Mouse (Mus musculus): Measurements from ENCODE around the gene Myom3. TPM values are rescaled to one million over a fixed set of nuclear protein-coding genes. Genes with fewer than 3 reads are reported as not detected.

The Myom3 gene
- total and polyA plus RNA-seq, 3 experiments = 0.61 to 1.5 (median 1.4) TPM

DNA sequence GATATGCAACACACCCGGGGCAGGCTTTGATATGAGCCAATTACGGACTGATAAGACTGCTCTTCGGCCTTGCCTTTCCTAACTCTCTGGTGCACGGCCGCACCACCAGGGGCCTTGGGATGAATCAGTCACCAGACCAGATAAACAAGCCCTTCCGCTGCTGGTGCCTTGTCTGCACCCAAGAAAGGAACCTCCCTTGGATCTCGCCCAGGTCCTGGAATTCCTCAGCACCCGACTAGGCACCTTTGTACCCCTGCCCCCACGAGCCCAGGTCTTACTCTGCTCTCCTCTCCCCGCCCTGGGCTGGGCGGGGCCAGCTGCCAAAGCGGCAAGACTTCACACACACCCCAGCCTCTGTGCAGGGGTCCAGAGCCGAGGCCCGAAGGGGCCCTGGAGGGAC lies 31.7 kb upstream of the Myom3 start, which contains the start of gene Il22ra1:
Gene Il22ra1 (plus strand): TSS at position 356 of the 400 bp plus-strand sequence.
- H3K4me3 ChIP-seq = no peak within 1 kb of the TSS
- H3K79me2 ChIP-seq (replicated peaks; ENCODE audit: control insufficient read depth, insufficient read depth, low read length) = no peaks in the 10 kb centered on the region
- TF ChIP-seq POLR2A (IDR thresholded peaks at IDR 0.05; ENCODE audit: insufficient read depth, low read depth, low read length) = no peak
- no peak for TF ChIP-seq EP300 (IDR thresholded peaks at IDR 0.05; ENCODE audit: insufficient read depth, low read depth, low read length)
- no peak for TF ChIP-seq CTCF (IDR thresholded peaks at IDR 0.05)
- H3K9ac ChIP-seq (ENCODE audit: low read depth, low read length) = no peak within 1 kb of the TSS
- 16% methylated on average over 14 of the region's 14 CpGs for WGBS
- no peaks in the 10 kb centered on the region for H3K36me3 ChIP-seq (ENCODE audit: control insufficient read depth, insufficient read depth, low read length)
- no peak within 1 kb of the TSS for H3K27ac ChIP-seq
- H3K4me1 ChIP-seq (ENCODE audit: control insufficient read depth, insufficient read depth, low read length) = no peaks in the 10 kb centered on the region
- intact Hi-C loops (cut with DNase I) = no loop called here
- DNase-seq = no peak
- H3K27me3 ChIP-seq (ENCODE audit: control insufficient read depth, insufficient read depth, low read length) = no peaks in the 10 kb centered on the region

DNA sequence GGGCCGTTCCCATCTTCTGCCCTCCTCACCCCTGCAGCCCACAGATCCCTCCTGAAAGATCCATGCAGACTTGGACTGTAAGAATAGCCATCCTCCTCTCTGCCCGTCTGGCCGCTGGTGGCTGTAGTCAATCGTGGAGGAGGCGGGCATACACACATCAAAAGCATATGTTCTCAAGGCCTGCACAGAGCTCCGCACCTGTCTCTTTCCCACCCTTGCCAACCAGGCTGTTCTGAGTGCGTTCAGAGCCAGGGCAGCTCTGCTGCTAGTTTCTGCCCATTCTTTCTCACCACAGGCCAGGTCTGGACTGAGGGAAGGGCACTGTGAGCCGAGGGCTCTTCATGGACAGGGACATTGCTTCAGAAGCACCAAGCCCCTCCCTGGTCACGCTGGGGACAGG lies 29.3 kb upstream of the Myom3 start:
- no peaks in the 10 kb centered on the region for H3K79me2 ChIP-seq (replicated peaks; ENCODE audit: control insufficient read depth, insufficient read depth, low read length)
- no peaks in the 10 kb centered on the region for H3K36me3 ChIP-seq (ENCODE audit: control insufficient read depth, insufficient read depth, low read length)
- no peaks in the 10 kb centered on the region for H3K27me3 ChIP-seq (ENCODE audit: control insufficient read depth, insufficient read depth, low read length)
- TF ChIP-seq CTCF (IDR thresholded peaks at IDR 0.05) (no peak), EP300 (IDR thresholded peaks at IDR 0.05; ENCODE audit: insufficient read depth, low read depth, low read length) (no peak), POLR2A (IDR thresholded peaks at IDR 0.05; ENCODE audit: insufficient read depth, low read depth, low read length) (no peak)
- no peak overlapping the region for H3K4me3 ChIP-seq
- H3K4me1 ChIP-seq (ENCODE audit: control insufficient read depth, insufficient read depth, low read length) = no peaks in the 10 kb centered on the region
- DNase-seq = no peak
- intact Hi-C loops (cut with DNase I) = no loop called here
- 90% methylated on average over 9 of the region's 9 CpGs for WGBS
- H3K27ac ChIP-seq = no peak overlapping the region
- H3K9ac ChIP-seq (ENCODE audit: low read depth, low read length) = no peak overlapping the region

DNA sequence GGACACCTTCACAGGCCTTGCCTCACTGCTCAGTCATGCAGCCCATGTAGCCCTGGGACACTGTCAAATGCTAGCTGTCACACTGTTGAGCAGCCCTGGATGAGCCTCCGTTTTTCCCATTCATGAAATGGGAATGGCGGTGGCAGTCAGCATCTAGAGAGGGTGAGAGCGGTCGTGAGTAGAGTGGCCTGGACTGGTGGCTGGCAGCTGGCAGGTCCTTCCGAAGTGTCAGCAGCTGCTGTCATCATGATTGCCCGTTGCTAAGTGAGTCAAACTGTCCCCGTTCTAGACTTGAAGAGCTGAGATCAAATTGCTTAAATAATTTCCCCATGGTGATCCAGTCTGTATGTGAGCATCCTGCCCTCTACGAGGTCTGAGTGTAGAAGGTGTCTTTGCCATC lies 28.6 kb upstream of the Myom3 start:
- TF ChIP-seq EP300 (IDR thresholded peaks at IDR 0.05; ENCODE audit: insufficient read depth, low read depth, low read length) = no peak
- TF ChIP-seq CTCF (IDR thresholded peaks at IDR 0.05) = no peak
- TF ChIP-seq POLR2A (IDR thresholded peaks at IDR 0.05; ENCODE audit: insufficient read depth, low read depth, low read length) = no peak
- no peaks in the 10 kb centered on the region for H3K36me3 ChIP-seq (ENCODE audit: control insufficient read depth, insufficient read depth, low read length)
- intact Hi-C loops (cut with DNase I) = no loop called here
- no peaks in the 10 kb centered on the region for H3K79me2 ChIP-seq (replicated peaks; ENCODE audit: control insufficient read depth, insufficient read depth, low read length)
- no peak for DNase-seq
- no peaks in the 10 kb centered on the region for H3K27me3 ChIP-seq (ENCODE audit: control insufficient read depth, insufficient read depth, low read length)
- no peak overlapping the region for H3K9ac ChIP-seq (ENCODE audit: low read depth, low read length)
- no peak overlapping the region for H3K4me3 ChIP-seq
- no peaks in the 10 kb centered on the region for H3K4me1 ChIP-seq (ENCODE audit: control insufficient read depth, insufficient read depth, low read length)
- WGBS = 55% methylated on average over 8 of the region's 8 CpGs
- no peak overlapping the region for H3K27ac ChIP-seq

DNA sequence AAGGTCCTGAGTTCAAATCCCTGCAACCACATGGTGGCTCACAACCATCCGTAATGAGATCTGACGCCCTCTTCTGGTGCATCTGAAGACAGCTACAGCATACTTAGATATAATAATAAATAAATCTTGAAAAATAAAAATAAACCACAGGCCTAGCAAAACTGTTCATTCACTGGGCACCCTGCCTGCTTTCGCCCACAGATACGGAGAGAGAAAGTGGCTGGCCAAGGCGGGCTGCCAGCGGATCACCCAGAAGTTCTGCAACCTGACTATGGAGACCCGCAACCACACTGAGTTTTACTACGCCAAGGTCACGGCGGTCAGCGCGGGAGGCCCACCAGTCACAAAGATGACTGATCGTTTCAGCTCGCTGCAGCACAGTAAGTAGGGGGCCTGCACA lies 25.6 kb upstream of the Myom3 start:
- Histone ChIP-seq H3K27me3 (ENCODE audit: control insufficient read depth, insufficient read depth, low read length) (no peaks in the 10 kb centered on the region), H3K27ac (no peak overlapping the region), H3K79me2 (replicated peaks; ENCODE audit: control insufficient read depth, insufficient read depth, low read length) (no peaks in the 10 kb centered on the region), H3K36me3 (ENCODE audit: control insufficient read depth, insufficient read depth, low read length) (no peaks in the 10 kb centered on the region), H3K9ac (ENCODE audit: low read depth, low read length) (no peak overlapping the region), H3K4me3 (no peak overlapping the region), H3K4me1 (ENCODE audit: control insufficient read depth, insufficient read depth, low read length) (no peaks in the 10 kb centered on the region)
- TF ChIP-seq POLR2A (IDR thresholded peaks at IDR 0.05; ENCODE audit: insufficient read depth, low read depth, low read length) (no peak), CTCF (IDR thresholded peaks at IDR 0.05) (no peak), EP300 (IDR thresholded peaks at IDR 0.05; ENCODE audit: insufficient read depth, low read depth, low read length) (no peak)
- WGBS = 97% methylated on average over 14 of the region's 14 CpGs
- intact Hi-C loops (cut with DNase I) = no loop called here
- DNase-seq = no peak

DNA sequence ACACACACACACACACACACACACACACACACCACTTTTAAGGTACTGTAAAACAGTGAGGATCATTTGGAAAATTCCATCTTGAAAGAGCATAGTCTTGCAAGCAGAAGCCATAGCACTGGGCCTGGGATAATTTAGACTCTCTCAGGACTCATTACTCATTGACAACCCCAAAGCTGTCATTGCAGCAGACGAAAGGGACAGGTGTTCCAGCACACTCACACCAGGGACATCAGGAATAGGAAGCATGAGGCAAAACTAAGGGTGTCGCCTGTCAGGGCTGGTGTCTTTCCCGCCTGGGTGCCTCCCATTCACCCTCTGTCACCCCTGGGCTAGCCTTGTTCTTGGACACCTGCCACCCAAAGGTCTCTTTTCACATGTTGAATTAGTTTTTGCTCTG lies 22.6 kb upstream of the Myom3 start:
- no peak overlapping the region for H3K4me3 ChIP-seq
- no peaks in the 10 kb centered on the region for H3K79me2 ChIP-seq (replicated peaks; ENCODE audit: control insufficient read depth, insufficient read depth, low read length)
- H3K36me3 ChIP-seq (ENCODE audit: control insufficient read depth, insufficient read depth, low read length) = no peaks in the 10 kb centered on the region
- H3K27ac ChIP-seq = no peak overlapping the region
- no peak overlapping the region for H3K9ac ChIP-seq (ENCODE audit: low read depth, low read length)
- no peak for DNase-seq
- no peaks in the 10 kb centered on the region for H3K4me1 ChIP-seq (ENCODE audit: control insufficient read depth, insufficient read depth, low read length)
- intact Hi-C loops (cut with DNase I) = no loop called here
- WGBS = 84% methylated on average over 3 of the region's 3 CpGs
- no peaks in the 10 kb centered on the region for H3K27me3 ChIP-seq (ENCODE audit: control insufficient read depth, insufficient read depth, low read length)
- TF ChIP-seq EP300 (IDR thresholded peaks at IDR 0.05; ENCODE audit: insufficient read depth, low read depth, low read length) (no peak), CTCF (IDR thresholded peaks at IDR 0.05) (no peak), POLR2A (IDR thresholded peaks at IDR 0.05; ENCODE audit: insufficient read depth, low read depth, low read length) (no peak)

DNA sequence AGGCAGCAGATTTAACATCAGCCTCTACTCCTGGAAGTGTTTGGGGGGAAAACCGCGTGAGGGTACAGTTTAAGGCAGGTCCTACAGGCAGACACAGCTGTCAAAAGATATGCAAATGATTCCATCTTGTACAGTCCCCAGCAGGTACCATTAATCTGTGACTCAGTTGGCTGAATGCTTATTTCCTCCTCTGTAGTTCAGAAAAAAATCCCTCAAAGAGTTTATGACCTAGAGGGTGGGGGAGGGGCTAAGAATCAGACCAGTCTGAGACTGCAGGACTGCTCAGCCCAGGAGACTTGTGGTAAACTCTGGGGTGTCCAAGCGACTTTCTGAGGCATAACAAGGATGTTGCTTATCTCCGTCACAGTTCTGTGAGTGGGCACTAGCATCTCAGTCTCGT lies 21.3 kb upstream of the Myom3 start:
- no peak overlapping the region for H3K9ac ChIP-seq (ENCODE audit: low read depth, low read length)
- H3K36me3 ChIP-seq (ENCODE audit: control insufficient read depth, insufficient read depth, low read length) = no peaks in the 10 kb centered on the region
- H3K79me2 ChIP-seq (replicated peaks; ENCODE audit: control insufficient read depth, insufficient read depth, low read length) = no peaks in the 10 kb centered on the region
- H3K4me1 ChIP-seq (ENCODE audit: control insufficient read depth, insufficient read depth, low read length) = no peaks in the 10 kb centered on the region
- TF ChIP-seq EP300 (IDR thresholded peaks at IDR 0.05; ENCODE audit: insufficient read depth, low read depth, low read length) = no peak
- TF ChIP-seq POLR2A (IDR thresholded peaks at IDR 0.05; ENCODE audit: insufficient read depth, low read depth, low read length) = no peak
- TF ChIP-seq CTCF (IDR thresholded peaks at IDR 0.05) = no peak
- H3K27me3 ChIP-seq (ENCODE audit: control insufficient read depth, insufficient read depth, low read length) = no peaks in the 10 kb centered on the region
- H3K4me3 ChIP-seq = no peak overlapping the region
- H3K27ac ChIP-seq = no peak overlapping the region
- DNase-seq = no peak
- 58% methylated on average over 5 of the region's 5 CpGs for WGBS
- intact Hi-C loops (cut with DNase I) = no loop called here

Measured in heart, adult 2 months (tissue).